Mouse (Mus musculus) limb, embryonic 11.5 days (tissue): ENCODE data around the gene Pip5k1c. TPM values are rescaled to one million over a fixed set of nuclear protein-coding genes. Genes with fewer than 3 reads are reported as not detected.

Source experiments
- ATAC-seq: fragments of 200-750 bp; cut with Nextera tagmentation; 2 replicates; pipeline ENCODE4 v1.8.0; 2017; ENCODE audit warnings: low read depth; ENCODE audit not compliant: insufficient number of reproducible peaks, low FRiP score, low TSS enrichment
- DNase-seq: peaks from one replicate; pipeline ENCODE4 v3.0.0-alpha.2; 2015; ENCODE audit warnings: low spot score
- H3K27ac ChIP-seq: fragments of 300-500 bp; sonication (generic); replicated peaks from 2 replicates; pipeline ENCODE4 v1.5.1; 2014; ENCODE audit warnings: low read depth, mild to moderate bottlenecking, low read length
- H3K27me3 ChIP-seq: fragments of 300-500 bp; sonication (generic); 2 replicates; pipeline ENCODE4 v1.6.1; 2014; ENCODE audit warnings: mild to moderate bottlenecking, low read length, mixed read lengths; ENCODE audit not compliant: control insufficient read depth, insufficient read depth
- H3K36me3 ChIP-seq: fragments of 300-500 bp; sonication (generic); 2 replicates; pipeline ENCODE4 v1.6.1; 2014; ENCODE audit warnings: mild to moderate bottlenecking, low read length, moderate library complexity, mixed read lengths; ENCODE audit not compliant: control insufficient read depth, insufficient read depth
- H3K4me1 ChIP-seq: fragments of 300-500 bp; sonication (generic); 2 replicates; pipeline ENCODE4 v1.6.1; 2014; ENCODE audit warnings: low read length, mixed read lengths; ENCODE audit not compliant: control insufficient read depth, insufficient read depth
- H3K4me2 ChIP-seq: fragments of 300-500 bp; sonication (generic); 2 replicates; pipeline ENCODE4 v1.6.1; 2014; ENCODE audit warnings: low read depth, mild to moderate bottlenecking, moderate library complexity; ENCODE audit not compliant: severe bottlenecking
- H3K4me3 ChIP-seq: fragments of 300-500 bp; sonication (generic); 2 replicates; pipeline ENCODE4 v1.5.1; 2014; ENCODE audit warnings: low read depth, low read length
- H3K9ac ChIP-seq: fragments of 300-500 bp; sonication (generic); 2 replicates; pipeline ENCODE4 v1.6.1; 2014; ENCODE audit warnings: mild to moderate bottlenecking, low read length
- H3K9me3 ChIP-seq: fragments of 300-500 bp; sonication (generic); 2 replicates; pipeline ENCODE4 v1.6.1; 2016; ENCODE audit warnings: low read length; ENCODE audit not compliant: control insufficient read depth
- WGBS: fragments of 180-500 bp; shearing (Covaris S2); extraction: QIAGEN DNeasy Blood & Tissue Kit; methylation state at CpG from one replicate; pipeline ENCODE4 v1.1.7; 2014; 5-methylcytosine and 5-hydroxymethylcytosine counted together
- polyA plus RNA-seq: library from polyadenylated mRNA; unstranded; fragments of >200 nt; fragmentation: Nextera tagmentation; extraction: Ambion mirVana; gene quantifications from 2 replicates; pipeline ENCODE4 v1.2.1, GENCODE M21; 2014

Gene Pip5k1c
- polyA plus RNA-seq, 1 experiment from 2014 or later: 49.0 TPM

DNA sequence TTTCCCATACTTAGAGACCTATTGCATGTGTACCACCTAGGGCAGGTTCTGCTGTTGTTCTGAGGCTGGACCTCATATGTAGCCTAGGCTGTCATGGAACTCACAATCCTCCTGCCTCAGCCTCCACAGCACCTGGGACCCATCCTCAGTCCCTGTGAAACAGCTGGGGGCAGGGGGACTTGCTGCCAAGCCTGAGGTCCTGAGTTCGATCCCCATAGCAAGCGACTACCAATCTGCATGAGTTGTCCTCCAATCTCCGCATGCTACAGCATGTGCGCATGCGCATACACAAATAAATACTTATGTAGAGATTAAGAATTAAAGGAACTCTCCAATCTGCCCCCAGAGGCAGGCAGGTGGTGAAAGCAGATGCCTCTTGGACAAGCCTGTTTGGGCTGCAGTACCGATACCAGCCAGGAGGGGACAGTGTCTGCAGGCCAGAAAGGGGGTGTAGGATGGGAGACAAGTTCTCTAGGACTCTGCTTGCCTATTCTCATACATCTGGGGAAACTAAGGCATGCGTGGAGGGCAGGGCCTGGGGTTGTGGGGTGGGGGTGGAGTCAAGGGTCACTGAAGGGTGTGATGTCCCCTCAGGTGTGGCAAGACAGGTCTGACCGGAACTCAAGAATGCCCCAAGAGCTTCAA, 5.1 kb upstream of the Pip5k1c start:
- Histone ChIP-seq H3K4me1 (peaks cover 13% of the 10 kb centered on the region), H3K9me3 (no peaks in the 10 kb centered on the region), H3K36me3 (no peaks in the 10 kb centered on the region), H3K4me2 (no peak overlapping the region), H3K27ac (no peak overlapping the region), H3K4me3 (no peak overlapping the region), H3K27me3 (peaks cover 49% of the 10 kb centered on the region), H3K9ac (no peak overlapping the region)
- no peak for ATAC-seq
- 58% methylated on average over 8 of the region's 8 CpGs for WGBS
- DNase-seq: peak; percentile 76

DNA sequence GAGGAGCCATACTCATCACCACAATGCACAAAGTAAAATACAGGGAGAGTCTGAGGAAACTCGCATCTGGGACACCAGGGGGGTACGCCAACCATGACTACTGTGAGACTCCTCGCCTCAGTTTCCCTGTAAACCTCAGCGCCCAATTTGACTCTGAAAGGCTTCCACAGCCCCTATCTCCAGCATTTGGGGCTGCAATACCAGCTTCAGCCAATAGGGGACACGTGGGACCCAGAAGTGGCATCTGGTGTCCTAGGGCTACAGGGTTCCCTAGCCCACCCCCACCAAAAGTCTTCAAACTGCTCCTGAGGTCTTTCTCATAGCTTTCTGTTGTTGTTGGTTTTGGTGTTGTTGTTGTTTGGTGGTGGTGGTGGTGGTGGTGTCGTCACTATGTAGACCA, 4.2 kb upstream of the Pip5k1c start:
- Histone ChIP-seq H3K36me3 (no peaks in the 10 kb centered on the region), H3K9ac (no peak overlapping the region), H3K27ac (no peak overlapping the region), H3K4me1 (peaks cover 14% of the 10 kb centered on the region), H3K4me3 (no peak overlapping the region), H3K27me3 (peaks cover 40% of the 10 kb centered on the region), H3K9me3 (no peaks in the 10 kb centered on the region), H3K4me2 (no peak overlapping the region)
- DNase-seq (peak; percentile 66), ATAC-seq (no peak)
- 31% methylated on average over 6 of the region's 6 CpGs for WGBS

DNA sequence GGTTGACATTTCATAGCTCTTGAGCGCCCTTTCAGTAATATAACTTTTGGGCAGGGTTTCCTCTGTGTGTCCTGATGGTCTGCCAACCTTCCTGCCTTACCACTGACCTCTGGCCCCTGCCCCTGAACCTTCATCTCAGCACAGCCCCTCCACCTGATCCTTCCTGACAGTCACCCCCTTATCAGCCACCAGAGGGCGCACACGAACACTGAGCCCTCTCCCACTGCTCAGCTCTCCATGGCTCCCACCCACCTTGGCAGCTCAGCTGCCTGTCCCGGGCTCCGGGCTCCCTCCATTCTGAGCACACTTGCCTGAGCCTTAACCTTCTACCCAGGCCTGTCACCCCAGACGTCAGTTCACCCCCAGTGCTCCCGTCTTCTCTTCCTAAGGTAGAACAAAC, 3.5 kb upstream of the Pip5k1c start:
- no peaks in the 10 kb centered on the region for H3K36me3 ChIP-seq
- no peak overlapping the region for H3K4me3 ChIP-seq
- H3K4me1 ChIP-seq: peaks cover 21% of the 10 kb centered on the region
- H3K27me3 ChIP-seq: peaks cover 33% of the 10 kb centered on the region
- H3K9ac ChIP-seq: no peak overlapping the region
- no peak overlapping the region for H3K4me2 ChIP-seq
- peak; percentile 79 for DNase-seq
- no peaks in the 10 kb centered on the region for H3K9me3 ChIP-seq
- 5% methylated on average over 7 of the region's 7 CpGs for WGBS
- no peak overlapping the region for H3K27ac ChIP-seq
- no peak for ATAC-seq

DNA sequence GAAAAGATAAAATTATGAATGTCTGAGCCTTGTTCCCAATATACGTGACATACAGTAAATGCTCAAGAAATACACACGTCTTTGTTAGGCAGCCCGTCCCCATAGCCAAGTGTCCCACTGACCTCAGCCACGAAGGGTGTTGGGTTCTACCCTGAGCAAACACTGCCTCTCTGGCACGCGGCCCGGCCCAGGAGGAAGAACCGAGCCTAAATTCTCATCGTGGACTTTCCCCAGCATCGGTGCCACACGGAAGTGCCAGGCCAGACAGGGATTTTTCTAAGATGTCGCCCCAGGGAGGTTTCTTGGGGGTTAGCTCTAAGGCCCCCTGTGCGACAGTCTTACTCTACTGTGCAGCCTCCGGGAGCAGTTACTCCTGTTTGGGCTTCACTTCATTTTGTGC, 3.0 kb upstream of the Pip5k1c start:
- DNase-seq: no peak
- WGBS: 61% methylated on average over 14 of the region's 14 CpGs
- no peak overlapping the region for H3K4me3 ChIP-seq
- ATAC-seq: no peak
- no peak overlapping the region for H3K27ac ChIP-seq
- H3K4me2 ChIP-seq: no peak overlapping the region
- H3K4me1 ChIP-seq: peaks cover 25% of the 10 kb centered on the region
- no peak overlapping the region for H3K9ac ChIP-seq
- H3K36me3 ChIP-seq: no peaks in the 10 kb centered on the region
- no peaks in the 10 kb centered on the region for H3K9me3 ChIP-seq
- H3K27me3 ChIP-seq: peaks cover 28% of the 10 kb centered on the region

DNA sequence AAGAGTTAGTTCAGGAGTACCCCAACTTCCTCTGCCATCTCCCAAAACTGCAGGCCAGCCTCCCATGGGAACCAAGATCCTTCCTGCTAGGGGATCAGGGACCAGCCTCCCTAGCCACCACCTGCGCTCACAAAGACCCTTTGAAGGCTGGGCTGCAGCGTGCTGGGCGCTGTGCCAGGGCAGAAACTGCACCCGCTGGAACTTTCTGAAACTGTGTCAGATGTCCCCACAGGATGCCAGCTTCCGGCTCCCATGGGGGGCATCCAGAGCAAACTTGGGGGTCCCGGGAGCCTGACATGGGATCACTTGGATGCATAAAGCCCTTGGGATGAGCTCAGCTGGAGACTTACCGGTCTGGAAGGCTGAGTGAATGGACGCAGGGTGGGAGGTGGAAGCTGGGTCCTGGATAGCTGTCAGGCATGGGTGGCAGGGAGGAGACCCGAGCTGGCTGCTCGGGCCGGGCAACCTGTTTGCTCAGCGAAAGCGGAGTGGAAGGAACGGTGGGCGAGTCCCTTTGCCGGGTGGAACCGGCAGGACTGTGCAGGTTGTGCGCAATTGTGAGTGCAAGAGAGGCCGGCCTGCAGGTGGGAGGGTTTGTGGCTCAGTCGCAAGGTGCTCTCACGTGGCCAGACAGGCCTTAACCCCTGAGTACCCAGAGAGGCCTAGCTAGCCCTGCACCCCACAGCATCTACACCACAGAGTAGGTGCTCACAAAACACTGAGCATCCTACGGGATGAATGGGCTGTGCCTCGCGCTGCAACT, 1.9 kb upstream of the Pip5k1c start:
- H3K4me3 ChIP-seq: no peak overlapping the region
- H3K9me3 ChIP-seq: no peaks in the 10 kb centered on the region
- no peak overlapping the region for H3K4me2 ChIP-seq
- WGBS: 17% methylated on average over 24 of the region's 24 CpGs
- peaks cover 19% of the 10 kb centered on the region for H3K27me3 ChIP-seq
- no peak for ATAC-seq
- peaks cover 20% of the 10 kb centered on the region for H3K4me1 ChIP-seq
- H3K36me3 ChIP-seq: peaks cover 2% of the 10 kb centered on the region; the same call in 1 of the 2 replicates
- no peak overlapping the region for H3K9ac ChIP-seq
- no peak for DNase-seq
- H3K27ac ChIP-seq: no peak overlapping the region

DNA sequence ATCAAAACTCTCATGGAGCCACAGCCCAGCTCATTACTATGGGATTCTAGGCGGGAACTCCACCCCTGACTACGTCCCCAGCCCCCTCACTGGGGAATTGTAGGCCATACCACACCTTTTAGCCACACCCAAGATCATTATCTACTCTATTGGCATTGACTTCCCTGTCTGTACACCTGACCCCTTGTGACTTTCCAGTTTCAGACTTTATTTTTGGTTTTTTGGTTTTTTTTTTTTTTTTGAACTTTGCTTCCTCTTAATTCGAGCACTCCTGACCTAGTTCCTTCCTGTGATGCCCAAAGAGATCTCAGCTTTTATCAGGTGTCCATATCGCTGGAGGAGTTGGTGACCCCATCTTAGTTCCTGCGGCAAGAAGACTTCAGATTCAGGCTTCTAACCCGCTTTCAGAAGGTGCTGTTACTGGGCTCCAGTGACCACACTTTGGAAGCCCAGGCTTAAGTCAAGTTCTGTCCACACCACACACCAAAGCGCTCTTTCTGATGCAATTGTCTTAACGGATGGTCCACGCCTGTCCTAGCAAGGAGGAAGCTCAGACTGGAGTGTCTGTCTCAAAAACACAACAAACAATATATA, 1.2 kb upstream of the Pip5k1c start, which contains the start of gene Tjp3:
Gene Tjp3, minus strand, starts transcription at position 71 of the 594 bp plus-strand sequence.
- peaks cover 19% of the 10 kb centered on the region for H3K27me3 ChIP-seq
- H3K9ac ChIP-seq: no peak within 1 kb of the TSS
- no peaks in the 10 kb centered on the region for H3K9me3 ChIP-seq
- ATAC-seq (no peak), DNase-seq (no peak)
- H3K36me3 ChIP-seq: peaks cover 4% of the 10 kb centered on the region; the same call in 1 of the 2 replicates
- 73% methylated on average over 9 of the region's 9 CpGs for WGBS
- no peak within 1 kb of the TSS; the same call in 1 of the 2 replicates for H3K4me3 ChIP-seq
- H3K4me1 ChIP-seq: peaks cover 20% of the 10 kb centered on the region
- H3K27ac ChIP-seq: no peak within 1 kb of the TSS
- H3K4me2 ChIP-seq: peak within 1 kb of the TSS; percentile 94; the same call in 1 of the 2 replicates

DNA sequence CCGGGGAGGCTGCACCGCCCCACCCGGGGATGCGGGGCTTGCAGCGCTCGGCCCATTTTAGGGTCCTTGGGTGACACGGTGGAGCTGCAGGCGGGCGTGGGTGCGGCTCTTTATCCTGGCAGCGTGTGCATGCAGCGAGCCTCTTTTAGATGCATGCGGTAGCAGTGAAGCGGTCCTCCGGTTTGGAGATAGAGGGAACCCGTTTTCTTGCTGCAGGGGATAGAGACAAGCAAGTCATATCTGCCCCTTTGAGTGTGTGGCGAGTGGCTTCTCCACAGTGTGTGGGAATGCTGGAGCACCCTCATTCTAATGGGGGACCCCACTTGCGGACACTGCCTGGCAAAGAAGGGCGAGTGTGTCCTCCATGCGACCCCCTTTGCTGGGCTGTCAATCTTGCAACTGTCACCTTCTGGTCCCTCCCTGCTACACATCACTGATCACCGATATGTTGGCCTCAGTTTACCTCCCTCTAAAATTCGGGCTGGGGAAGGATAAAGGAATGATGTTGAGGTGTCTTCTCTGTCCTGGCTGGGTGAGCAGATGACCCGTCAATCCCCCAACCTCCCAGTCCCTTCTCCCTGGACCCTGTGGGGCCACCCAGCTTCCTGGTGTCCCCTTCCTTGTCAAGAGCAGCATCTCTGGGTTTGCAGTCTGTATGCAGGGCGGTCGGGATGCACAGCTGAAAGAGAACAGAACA, 719 bp downstream of the Pip5k1c start:
- no peak overlapping the region for H3K27ac ChIP-seq
- ATAC-seq (no peak), DNase-seq (no peak)
- H3K36me3 ChIP-seq: peaks cover 4% of the 10 kb centered on the region; the same call in 1 of the 2 replicates
- H3K9me3 ChIP-seq: no peaks in the 10 kb centered on the region
- peak overlapping the region; percentile 94 for H3K4me2 ChIP-seq
- WGBS: 6% methylated on average over 25 of the region's 25 CpGs
- peaks cover 20% of the 10 kb centered on the region for H3K4me1 ChIP-seq
- peak overlapping the region; percentile 73 for H3K4me3 ChIP-seq
- peak overlapping the region; percentile 88 for H3K9ac ChIP-seq
- peaks cover 19% of the 10 kb centered on the region for H3K27me3 ChIP-seq

DNA sequence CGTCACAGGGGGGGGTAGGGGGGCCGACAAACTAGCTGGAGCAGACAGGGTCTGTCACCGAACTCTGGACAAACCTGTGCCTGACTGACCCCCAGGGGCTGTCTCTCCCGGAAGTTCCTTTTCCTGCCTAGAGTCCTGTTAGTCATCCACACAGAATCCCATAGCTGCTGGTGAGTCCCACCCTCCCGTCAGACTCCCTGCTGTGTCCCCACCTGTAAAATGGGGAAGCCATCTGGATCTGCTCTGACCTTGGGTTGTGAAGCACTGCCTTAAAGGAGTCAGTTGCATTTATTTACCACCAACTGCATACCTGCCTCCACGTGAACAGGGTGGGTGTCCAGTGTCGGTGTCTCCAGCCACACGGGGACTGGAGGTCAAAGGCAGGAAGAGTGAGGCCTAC, 1.7 kb downstream of the Pip5k1c start:
- ATAC-seq (no peak), DNase-seq (no peak)
- Histone ChIP-seq H3K27ac (no peak overlapping the region), H3K4me2 (peak overlapping the region; percentile 94; the same call in 1 of the 2 replicates), H3K4me1 (peaks cover 20% of the 10 kb centered on the region), H3K36me3 (peaks cover 4% of the 10 kb centered on the region; the same call in 1 of the 2 replicates), H3K4me3 (peak overlapping the region; percentile 73), H3K9me3 (no peaks in the 10 kb centered on the region), H3K27me3 (peaks cover 19% of the 10 kb centered on the region), H3K9ac (peak overlapping the region; percentile 88; the same call in 1 of the 2 replicates)
- 49% methylated on average over 8 of the region's 8 CpGs for WGBS
